Mouse (Mus musculus) bone marrow, adult 2 months (tissue): Measurements from ENCODE around the gene Zfp263.

Source experiments
- CTCF ChIP-seq: fragments of 200-500 bp; IDR thresholded peaks from 2 replicates; pipeline ENCODE4 v1.5.1; 2011; ENCODE audit warnings: low read length, control low read depth; ENCODE audit not compliant: control insufficient read depth, insufficient read depth
- POLR2A ChIP-seq: fragments of 200-500 bp; IDR thresholded peaks from 2 replicates; pipeline ENCODE4 v1.6.1; 2011; ENCODE audit warnings: low read depth, mild to moderate bottlenecking, control low read depth, low read length, borderline replicate concordance; ENCODE audit not compliant: control insufficient read depth

DNA sequence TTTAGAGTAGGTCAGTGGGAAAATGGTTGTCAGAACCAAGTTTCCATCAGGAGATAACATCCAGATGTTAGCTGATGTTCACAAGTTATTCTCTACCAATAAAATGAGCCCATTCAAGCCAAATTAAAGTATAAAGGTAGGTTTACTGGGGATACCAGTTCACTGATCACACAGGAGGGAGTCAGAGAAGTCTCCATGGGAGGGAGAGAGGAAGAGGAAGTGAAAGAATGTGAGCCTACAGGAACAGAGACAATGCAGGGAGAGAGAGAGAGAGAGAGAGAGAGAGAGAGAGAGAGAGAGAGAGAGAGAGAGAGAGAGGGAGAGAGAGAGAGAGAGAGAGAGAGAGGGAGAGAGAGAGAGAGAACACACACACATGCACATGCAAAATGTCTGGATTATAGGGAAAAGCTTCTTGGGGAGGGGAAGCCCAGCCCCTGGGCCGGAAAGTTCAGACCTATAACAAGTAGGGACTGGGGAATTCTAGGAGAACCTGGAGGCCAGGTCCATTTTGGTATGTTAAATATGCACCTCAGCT lies 10.6 kb upstream of the Zfp263 start:
- TF ChIP-seq CTCF = no peak
- no peak for TF ChIP-seq POLR2A
